Mouse (Mus musculus): ENCODE results near the gene Rbm8a. TPM values are rescaled to one million over a fixed set of nuclear protein-coding genes. Genes with fewer than 3 reads are reported as not detected.
"Not testable (repeated sequence)": the region's sequence is repeated elsewhere in the genome, so short reads cannot be mapped to it uniquely, and the experiment has no call there.

The Rbm8a gene
- polyA plus RNA-seq, 1 experiment: 57.2 TPM

DNA sequence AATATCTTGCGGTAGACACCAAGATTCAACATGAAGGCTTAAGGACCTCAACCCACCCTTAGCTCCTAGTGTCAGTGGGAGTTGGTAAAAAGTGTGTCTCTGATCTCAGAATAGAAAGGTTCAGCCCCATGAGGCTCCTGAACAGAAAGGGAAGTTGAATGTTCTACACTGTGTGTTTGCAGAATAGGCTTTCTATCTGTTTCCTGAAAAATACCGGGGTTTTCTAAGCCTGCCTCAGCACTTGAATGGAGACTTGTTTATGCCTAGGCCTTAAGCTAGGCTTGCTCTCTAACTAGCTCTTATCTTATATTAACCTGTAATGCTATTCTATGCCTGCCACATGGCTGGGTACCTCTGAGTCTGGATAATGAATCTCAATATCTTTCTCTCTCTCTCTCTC lies 31.2 kb downstream of the Rbm8a start:
- no peak for DNase-seq (ENCODE audit: low read depth)
- TF ChIP-seq POLR2A (IDR thresholded peaks at IDR 0.05; ENCODE audit: borderline replicate concordance, extremely low read depth, insufficient read depth, insufficient read length, poor library complexity, severe bottlenecking) (no peak), CTCF (IDR thresholded peaks at IDR 0.05; ENCODE audit: borderline replicate concordance, extremely low read depth, insufficient read depth, insufficient read length) (no peak)

DNA sequence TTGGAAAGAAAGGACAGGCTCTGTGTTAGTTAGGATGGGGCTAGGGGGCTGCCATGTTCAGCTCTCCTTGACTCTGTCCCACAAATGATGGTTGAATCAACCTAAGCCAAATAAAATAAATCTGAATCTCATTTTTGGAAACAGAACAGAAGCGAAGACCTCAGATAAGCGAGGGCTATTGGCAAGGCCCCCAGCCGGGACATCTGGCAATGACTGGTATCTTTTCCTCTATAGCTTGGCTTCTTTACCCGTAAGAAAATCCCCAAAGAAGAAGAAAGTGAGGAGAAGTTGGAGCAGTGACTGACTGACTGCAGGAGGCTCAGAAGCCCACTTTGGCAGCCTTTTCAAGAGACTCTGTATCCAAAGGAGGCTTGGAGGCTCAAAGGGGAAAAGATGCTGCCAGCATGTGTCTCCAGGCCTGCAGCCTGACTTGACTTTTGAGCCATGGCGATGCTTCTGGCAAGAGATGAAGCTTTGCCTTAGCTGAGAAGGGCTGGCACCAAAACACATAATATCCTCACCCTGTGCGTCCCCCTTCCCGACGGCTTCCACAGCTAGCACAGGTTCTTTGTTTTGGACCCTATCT lies 33.1 kb downstream of the Rbm8a start:
- TF ChIP-seq CTCF (IDR thresholded peaks at IDR 0.05; ENCODE audit: borderline replicate concordance, extremely low read depth, insufficient read depth, insufficient read length): no peak
- TF ChIP-seq POLR2A (IDR thresholded peaks at IDR 0.05; ENCODE audit: borderline replicate concordance, extremely low read depth, insufficient read depth, insufficient read length, poor library complexity, severe bottlenecking): no peak
- DNase-seq (ENCODE audit: low read depth): peak; percentile 20

DNA sequence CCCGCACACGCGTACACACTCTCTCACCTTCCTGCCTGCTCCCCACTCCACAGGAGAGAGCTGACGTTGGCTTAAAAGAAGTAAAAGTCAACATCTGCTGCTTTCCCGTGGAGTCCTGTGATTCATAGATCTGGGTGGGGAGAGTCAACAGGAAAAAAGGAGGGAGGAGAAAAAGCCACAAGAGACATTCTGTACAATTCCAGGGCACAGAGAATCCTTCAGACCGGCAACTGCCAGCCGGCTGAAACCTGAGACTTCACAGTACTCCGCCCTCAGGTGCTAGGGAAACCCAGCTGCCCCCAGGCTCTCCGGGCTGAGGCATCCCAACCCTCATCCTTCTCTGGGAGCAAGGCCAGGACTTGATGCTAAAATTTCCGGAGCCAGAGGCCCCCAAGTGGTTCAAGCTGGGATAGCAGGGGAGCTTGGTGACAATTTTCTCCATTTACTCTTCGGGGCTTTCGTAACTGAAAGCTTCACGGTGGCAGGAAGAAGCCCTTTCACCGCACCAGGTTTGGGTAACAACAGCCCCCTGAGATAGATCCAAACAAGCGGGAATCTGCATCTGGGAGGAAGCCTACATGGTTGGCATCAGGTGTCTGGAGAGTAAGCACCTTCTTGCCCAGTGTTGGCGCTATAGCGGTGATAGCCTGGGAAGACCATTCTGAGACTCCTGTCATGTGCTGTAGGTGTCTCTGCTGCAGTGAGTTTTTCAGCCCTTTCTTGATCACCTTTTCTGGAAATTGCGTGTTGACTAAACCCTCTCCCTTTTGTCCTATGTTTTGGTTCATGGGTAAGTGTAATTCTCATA lies 33.9 kb downstream of the Rbm8a start:
- DNase-seq (ENCODE audit: low read depth): peak; percentile 92
- TF ChIP-seq CTCF (IDR thresholded peaks at IDR 0.05; ENCODE audit: borderline replicate concordance, extremely low read depth, insufficient read depth, insufficient read length) (peak; percentile 89), POLR2A (IDR thresholded peaks at IDR 0.05; ENCODE audit: borderline replicate concordance, extremely low read depth, insufficient read depth, insufficient read length, poor library complexity, severe bottlenecking) (no peak)

- DNase-seq (ENCODE audit: low read depth): not testable (repeated sequence)
Observed at GRCm38 (mm10) chr3:96665732-96666363, 36.1 kb downstream of the Rbm8a start.

- DNase-seq (ENCODE audit: low read depth): no peak
- TF ChIP-seq POLR2A (IDR thresholded peaks at IDR 0.05; ENCODE audit: borderline replicate concordance, extremely low read depth, insufficient read depth, insufficient read length, poor library complexity, severe bottlenecking) (no peak), CTCF (IDR thresholded peaks at IDR 0.05; ENCODE audit: borderline replicate concordance, extremely low read depth, insufficient read depth, insufficient read length) (no peak)
Observed at GRCm38 (mm10) chr3:96666916-96667315, 37.2 kb downstream of the Rbm8a start.

DNA sequence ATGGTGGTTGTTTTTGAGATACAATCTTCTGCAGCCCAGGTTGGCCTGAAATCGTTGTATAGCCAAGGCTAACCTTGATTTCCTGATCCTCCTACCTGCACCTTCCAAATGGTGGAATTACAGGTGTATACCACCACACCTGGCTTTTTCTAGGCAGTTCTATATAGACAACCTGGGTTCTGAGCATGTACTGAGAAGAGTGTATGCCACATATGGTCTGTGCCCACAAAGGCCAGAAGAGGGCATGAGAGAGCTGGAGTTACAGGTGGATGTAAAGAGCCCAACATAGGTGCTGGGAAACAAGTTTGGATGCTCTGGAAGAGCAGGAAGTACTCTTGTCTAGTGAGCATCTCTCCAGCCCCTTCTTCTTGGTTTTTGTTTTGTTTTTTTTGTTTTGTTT lies 37.6 kb downstream of the Rbm8a start:
- TF ChIP-seq POLR2A (IDR thresholded peaks at IDR 0.05; ENCODE audit: borderline replicate concordance, extremely low read depth, insufficient read depth, insufficient read length, poor library complexity, severe bottlenecking) (no peak), CTCF (IDR thresholded peaks at IDR 0.05; ENCODE audit: borderline replicate concordance, extremely low read depth, insufficient read depth, insufficient read length) (peak; percentile 41; the same call in 1 of the 2 replicates)
- DNase-seq (ENCODE audit: low read depth): no peak

- TF ChIP-seq CTCF (IDR thresholded peaks at IDR 0.05; ENCODE audit: borderline replicate concordance, extremely low read depth, insufficient read depth, insufficient read length) (no peak), POLR2A (IDR thresholded peaks at IDR 0.05; ENCODE audit: borderline replicate concordance, extremely low read depth, insufficient read depth, insufficient read length, poor library complexity, severe bottlenecking) (no peak)
- no peak for DNase-seq (ENCODE audit: low read depth)
Observed at GRCm38 (mm10) chr3:96668424-96669067, 38.8 kb downstream of the Rbm8a start.

DNA sequence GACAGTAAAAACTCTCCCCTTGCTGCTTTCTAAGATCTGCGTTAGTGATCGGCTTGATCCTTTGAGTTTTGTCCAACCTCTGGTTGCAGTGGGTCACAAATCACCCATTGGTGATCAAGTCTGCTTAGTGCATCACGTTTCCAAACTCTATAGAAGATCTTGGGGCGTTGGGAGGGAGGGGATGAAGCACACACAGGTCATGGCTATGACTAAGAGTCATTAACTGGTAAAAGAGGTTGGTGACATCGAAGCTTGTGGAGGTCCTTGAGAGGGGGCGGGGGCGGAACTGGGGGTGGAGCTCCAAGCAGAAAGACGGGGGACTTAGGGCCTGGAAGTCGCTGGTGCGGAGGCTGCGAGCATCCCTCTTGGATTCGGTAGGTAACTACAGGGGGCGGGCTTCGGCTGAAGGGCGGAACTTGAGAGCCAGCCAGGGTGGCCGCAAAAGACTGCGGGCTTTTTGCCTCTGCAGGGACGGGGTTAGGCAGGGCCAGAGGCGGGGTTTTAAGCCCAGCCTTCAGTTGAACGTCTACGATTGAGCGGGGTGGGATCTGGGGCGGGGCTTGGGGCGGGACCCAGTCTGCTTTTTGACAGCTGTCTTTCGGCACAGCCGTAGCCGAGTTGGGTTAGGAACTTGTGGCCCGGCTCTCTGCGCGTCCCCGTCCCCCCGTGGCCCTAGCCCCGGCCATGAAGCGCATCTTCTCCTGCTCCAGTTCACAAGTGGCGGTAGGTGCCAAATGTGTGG lies 40.2 kb downstream of the Rbm8a start, which contains the start of gene Ankrd35:
Ankrd35 (plus strand) TSS at position 405 of the 742 bp plus-strand sequence.
- DNase-seq (ENCODE audit: low read depth): peak; percentile 88
- TF ChIP-seq POLR2A (IDR thresholded peaks at IDR 0.05; ENCODE audit: borderline replicate concordance, extremely low read depth, insufficient read depth, insufficient read length, poor library complexity, severe bottlenecking) (no peak), CTCF (IDR thresholded peaks at IDR 0.05; ENCODE audit: borderline replicate concordance, extremely low read depth, insufficient read depth, insufficient read length) (peak; percentile 25; the same call in 1 of the 2 replicates)

GRCm38 (mm10) chr3:96671519-96671918 lies 41.8 kb downstream of the Rbm8a start:
- TF ChIP-seq CTCF (IDR thresholded peaks at IDR 0.05; ENCODE audit: borderline replicate concordance, extremely low read depth, insufficient read depth, insufficient read length) (no peak), POLR2A (IDR thresholded peaks at IDR 0.05; ENCODE audit: borderline replicate concordance, extremely low read depth, insufficient read depth, insufficient read length, poor library complexity, severe bottlenecking) (no peak)
- no peak for DNase-seq (ENCODE audit: low read depth)

- TF ChIP-seq POLR2A (IDR thresholded peaks at IDR 0.05; ENCODE audit: borderline replicate concordance, extremely low read depth, insufficient read depth, insufficient read length, poor library complexity, severe bottlenecking) (no peak), CTCF (IDR thresholded peaks at IDR 0.05; ENCODE audit: borderline replicate concordance, extremely low read depth, insufficient read depth, insufficient read length) (no peak)
- no peak for DNase-seq (ENCODE audit: low read depth)
Observed at GRCm38 (mm10) chr3:96673514-96673913, 43.8 kb downstream of the Rbm8a start.

DNA sequence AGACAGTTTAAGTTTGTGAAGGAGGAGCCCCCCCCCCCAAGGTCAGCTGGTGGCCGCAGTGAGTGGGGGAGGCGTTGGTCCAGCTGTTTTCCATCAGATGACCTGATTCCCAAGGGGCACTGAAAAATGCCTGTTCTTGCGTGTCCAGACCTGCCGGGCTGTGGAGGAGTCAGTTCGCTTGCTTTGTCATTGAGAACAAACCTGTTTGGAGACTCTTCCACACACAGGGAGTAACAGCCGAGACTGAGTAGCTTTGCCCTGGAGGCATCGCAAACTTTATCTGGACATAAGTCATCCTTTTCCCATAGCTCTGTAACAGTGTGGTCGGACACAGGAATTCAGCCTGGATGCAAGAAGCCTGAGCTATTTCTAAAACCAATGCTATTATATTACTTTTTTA lies 44.7 kb downstream of the Rbm8a start:
- DNase-seq (ENCODE audit: low read depth): no peak
- no peak for TF ChIP-seq CTCF (IDR thresholded peaks at IDR 0.05; ENCODE audit: borderline replicate concordance, extremely low read depth, insufficient read depth, insufficient read length)
- TF ChIP-seq POLR2A (IDR thresholded peaks at IDR 0.05; ENCODE audit: borderline replicate concordance, extremely low read depth, insufficient read depth, insufficient read length, poor library complexity, severe bottlenecking): no peak
